Mouse (Mus musculus) bone marrow macrophage, adult 2 months (primary cell): ENCODE measurements around the gene Rabl6.

Experiments
- CTCF ChIP-seq: IDR thresholded peaks from 2 replicates; pipeline ENCODE4 v1.5.1; 2012; ENCODE audit warnings: low read depth, mild to moderate bottlenecking, low read length, moderate library complexity
- POLR2A ChIP-seq: IDR thresholded peaks from 2 replicates; pipeline ENCODE4 v1.6.1; 2012; ENCODE audit warnings: mild to moderate bottlenecking, low read depth, low read length, borderline replicate concordance

GRCm38 (mm10) chr2:25625986-25626385, 17.7 kb upstream of the Rabl6 start:
- TF ChIP-seq CTCF (no peak), POLR2A (no peak)
